18 mouse cellular contexts compared by ENCODE assay signal in the genomic region with DNA sequence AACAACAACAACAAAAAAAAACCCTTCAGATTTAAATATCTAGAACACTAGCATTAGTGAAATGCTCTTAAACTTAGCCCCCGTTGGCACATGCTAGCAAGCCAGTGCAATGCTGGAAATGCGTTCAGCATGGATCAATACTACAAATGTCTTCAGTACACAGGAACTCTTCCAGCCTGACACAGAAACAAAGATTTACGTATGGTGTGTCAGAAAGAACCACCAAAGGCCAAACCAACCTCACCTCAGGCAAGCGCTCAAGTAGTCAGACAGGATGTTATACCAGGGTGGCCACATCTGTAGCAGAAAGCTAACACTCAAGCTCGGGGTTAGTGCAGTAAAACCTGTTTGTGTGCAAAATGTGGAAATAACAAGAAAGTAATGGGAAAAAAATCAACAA. TPM values are rescaled to one million over a fixed set of nuclear protein-coding genes. Genes with fewer than 3 reads are reported as not detected.
A peak's percentile ranks its signal among the peaks of the same experiment; 100 is the strongest.
DNase-seq lines count a peak whose midpoint lies in the region; ATAC-seq and TF ChIP-seq lines count a peak whose summit lies in the region.
"Had no signal": no experiment of that assay in that cellular context is flagged by ENCODE, and none has a peak within 500 bp of the region (broad histone marks: within the 10 kb centered on the region; RNA-seq: fewer than 3 reads in every experiment).

No protein-coding gene starts in this region.

- no peaks in the 10 kb centered on the region for H3K36me3 ChIP-seq in stomach, postnatal 0 days (ENCODE audit: control insufficient read depth, insufficient read depth, low read length)
- H3K36me3 ChIP-seq in midbrain, embryonic 13.5 days: no peaks in the 10 kb centered on the region
- H3K36me3 ChIP-seq: embryonic facial prominence, embryonic 13.5 days; forebrain, embryonic 15.5 days; heart, embryonic 13.5 days; hindbrain, embryonic 13.5 days; liver, embryonic 15.5 days had no signal

- no peaks in the 10 kb centered on the region for H3K9me3 ChIP-seq in stomach, postnatal 0 days (ENCODE audit: control insufficient read depth, low read length)
- H3K9me3 ChIP-seq in midbrain, embryonic 13.5 days: no peaks in the 10 kb centered on the region
- H3K9me3 ChIP-seq: embryonic facial prominence, embryonic 13.5 days; forebrain, embryonic 15.5 days; heart, embryonic 13.5 days; hindbrain, embryonic 13.5 days; liver, embryonic 15.5 days had no signal

- no peak for TF ChIP-seq CTCF in stomach, postnatal 0 days (IDR thresholded peaks at IDR 0.05; ENCODE audit: low read depth)

- H3K27ac ChIP-seq in brown adipose tissue, adult 24 weeks (replicated peaks; ENCODE audit: low read depth, low read length): peak overlapping the region; percentile 0; the same call in 1 of the 2 replicates
- 0 out of 2 replicates have a peak overlapping the region, but pooled peaks have one; percentile 4 for H3K27ac ChIP-seq in stomach, postnatal 0 days (replicated peaks)
- no peak overlapping the region for H3K27ac ChIP-seq in midbrain, embryonic 13.5 days
- H3K27ac ChIP-seq: embryonic facial prominence, embryonic 13.5 days; forebrain, embryonic 15.5 days; heart, embryonic 13.5 days; hindbrain, embryonic 13.5 days; layer of hippocampus, adult 2 months; liver, embryonic 15.5 days; macrophage had no signal

- no peak overlapping the region for H3K4me2 ChIP-seq in stomach, postnatal 0 days (replicated peaks; ENCODE audit: low read depth)
- H3K4me2 ChIP-seq in midbrain, embryonic 13.5 days (replicated peaks): no peak overlapping the region
- H3K4me2 ChIP-seq: embryonic facial prominence, embryonic 13.5 days; forebrain, embryonic 15.5 days; heart, embryonic 13.5 days; hindbrain, embryonic 13.5 days; liver, embryonic 15.5 days had no signal

- 60% methylated on average over 5 of the region's 5 CpGs for WGBS in stomach, postnatal 0 days
- 88% methylated on average over 5 of the region's 5 CpGs for WGBS in midbrain, embryonic 13.5 days

- H3K4me3 ChIP-seq in brown adipose tissue, adult 24 weeks (ENCODE audit: insufficient read depth, low read depth, low read length): no peak overlapping the region
- no peak overlapping the region for H3K4me3 ChIP-seq in stomach, postnatal 0 days (ENCODE audit: low read depth, low read length)
- H3K4me3 ChIP-seq in midbrain, embryonic 13.5 days (replicated peaks): no peak overlapping the region
- H3K4me3 ChIP-seq: embryonic facial prominence, embryonic 13.5 days; forebrain, embryonic 15.5 days; heart, embryonic 13.5 days; hindbrain, embryonic 13.5 days; layer of hippocampus, adult 2 months; liver, embryonic 15.5 days had no signal

- TF ChIP-seq EP300 in stomach, postnatal 0 days (optimal IDR thresholded peaks at IDR 0.05): no peak

- peak; percentile 49 for DNase-seq in 3T3-L1 (ENCODE audit: low read depth, low spot score)
- DNase-seq in 416B (ENCODE audit: low read depth): peak; percentile 49
- no peak for DNase-seq in stomach, postnatal 0 days (ENCODE audit: low spot score)
- DNase-seq in frontal cortex, postnatal 10 days (ENCODE audit: low spot score in 2 of 2): no peak
- no peak for DNase-seq in layer of hippocampus, postnatal 10 days (ENCODE audit: low spot score in 2 of 2)
- DNase-seq: cerebellum, postnatal 10 days; gastrocnemius, postnatal 25 days; kidney, adult 18-20 months; right cerebral cortex, postnatal 14 days had no signal

- H3K4me1 ChIP-seq in brown adipose tissue, adult 24 weeks (ENCODE audit: control insufficient read depth, insufficient read depth, insufficient read length, low read length): peaks cover 40% of the 10 kb centered on the region
- no peaks in the 10 kb centered on the region; the same call in 1 of the 2 replicates for H3K4me1 ChIP-seq in stomach, postnatal 0 days (replicated peaks; ENCODE audit: control insufficient read depth, insufficient read depth)
- H3K4me1 ChIP-seq in midbrain, embryonic 13.5 days (replicated peaks): no peaks in the 10 kb centered on the region
- H3K4me1 ChIP-seq: forebrain, embryonic 15.5 days had no signal

- no peaks in the 10 kb centered on the region for H3K27me3 ChIP-seq in stomach, postnatal 0 days (ENCODE audit: control insufficient read depth, insufficient read depth, low read length)
- H3K27me3 ChIP-seq in midbrain, embryonic 13.5 days: no peaks in the 10 kb centered on the region
- H3K27me3 ChIP-seq: embryonic facial prominence, embryonic 13.5 days; forebrain, embryonic 15.5 days; heart, embryonic 13.5 days; hindbrain, embryonic 13.5 days; liver, embryonic 15.5 days had no signal

- H3K9ac ChIP-seq in stomach, postnatal 0 days (ENCODE audit: low read length): no peak overlapping the region
- no peak overlapping the region for H3K9ac ChIP-seq in midbrain, embryonic 13.5 days (replicated peaks)
- H3K9ac ChIP-seq: embryonic facial prominence, embryonic 13.5 days; forebrain, embryonic 15.5 days; heart, embryonic 13.5 days; hindbrain, embryonic 13.5 days; liver, embryonic 15.5 days had no signal

- ATAC-seq in stomach, postnatal 0 days (ENCODE audit: low FRiP score, low TSS enrichment): no peak
- ATAC-seq in midbrain, embryonic 13.5 days: no peak
- ATAC-seq: forebrain, embryonic 15.5 days had no signal

RNA-seq across cellular contexts. Expression of gene Ostf1, which starts 12.6 kb away (rescaled TPM):
- polyA plus RNA-seq in brown adipose tissue, adult 24 weeks (2012; ENCODE audit: insufficient read depth, insufficient read length, missing spikeins): 92.4 and 102 TPM in 2 replicates
- polyA plus RNA-seq in stomach, postnatal 0 days (2015; fragmentation: Nextera tagmentation; extraction: Ambion mirVana): 129 and 134 TPM in 2 replicates
- 10 to 100 TPM; 30.6 to 38.2 TPM for total RNA-seq in layer of hippocampus, postnatal 10 days (2021)
- polyA plus RNA-seq in midbrain, embryonic 13.5 days (2015; fragmentation: Nextera tagmentation; extraction: Ambion mirVana): 34.6 and 34.7 TPM in 2 replicates

RNA-seq across cellular contexts. Expression of gene Nmrk1, which starts 12.7 kb away (rescaled TPM):
- 5.0 and 14.7 TPM in 2 replicates for polyA plus RNA-seq in brown adipose tissue, adult 24 weeks (2012; ENCODE audit: insufficient read depth, insufficient read length, missing spikeins)
- polyA plus RNA-seq in stomach, postnatal 0 days (2015; fragmentation: Nextera tagmentation; extraction: Ambion mirVana): 4.9 and 6.2 TPM in 2 replicates
- total RNA-seq in layer of hippocampus, postnatal 10 days (2021): 1 to 10 TPM; 7.4 to 8.0 TPM
- 5.0 and 5.6 TPM in 2 replicates for polyA plus RNA-seq in midbrain, embryonic 13.5 days (2015; fragmentation: Nextera tagmentation; extraction: Ambion mirVana)

RNA-seq across cellular contexts. Expression of gene Carnmt1, which starts 51.5 kb away (rescaled TPM):
- polyA plus RNA-seq in brown adipose tissue, adult 24 weeks (2012; ENCODE audit: insufficient read depth, insufficient read length, missing spikeins): 23.7 and 24.6 TPM in 2 replicates
- polyA plus RNA-seq in stomach, postnatal 0 days (2015; fragmentation: Nextera tagmentation; extraction: Ambion mirVana): 18.4 and 18.6 TPM in 2 replicates
- 10 to 100 TPM; 11.4 to 11.6 TPM for total RNA-seq in layer of hippocampus, postnatal 10 days (2021)
- polyA plus RNA-seq in midbrain, embryonic 13.5 days (2015; fragmentation: Nextera tagmentation; extraction: Ambion mirVana): 13.2 and 14.7 TPM in 2 replicates

Comparison
In these comparisons a context has a peak if more than half of its experiments do, and no peak if none do; other contexts are left out.
1. DNase-seq: peak in 3T3-L1 (single experiment) and 416B (single experiment); none in stomach, postnatal 0 days (single experiment), frontal cortex, postnatal 10 days (0 of 2) and layer of hippocampus, postnatal 10 days (0 of 2).